Mouse (Mus musculus) brain, embryonic 14.5 days (tissue): Measurements from ENCODE around the gene Tmem235. TPM values are rescaled to one million over a fixed set of nuclear protein-coding genes. Genes with fewer than 3 reads are reported as not detected.
"Not testable (repeated sequence)": the region's sequence is repeated elsewhere in the genome, so short reads cannot be mapped to it uniquely, and the experiment has no call there.

Source experiments
- DNase-seq: peaks from one replicate; pipeline ENCODE4 v3.0.0-alpha.2; 2011; ENCODE audit warnings: low read depth
- CTCF ChIP-seq: fragments of 200-500 bp; IDR thresholded peaks from 2 replicates; pipeline ENCODE4 v1.5.1; 2012; ENCODE audit warnings: inconsistent platforms, mild to moderate bottlenecking, moderate library complexity, borderline replicate concordance; ENCODE audit not compliant: insufficient read depth, insufficient read length; ENCODE audit errors: extremely low read depth
- POLR2A ChIP-seq: fragments of 200-500 bp; IDR thresholded peaks from 2 replicates; pipeline ENCODE4 v1.6.1; 2012; ENCODE audit warnings: mild to moderate bottlenecking, inconsistent platforms, borderline replicate concordance; ENCODE audit not compliant: poor library complexity, insufficient read depth, insufficient read length, severe bottlenecking; ENCODE audit errors: extremely low read depth
- polyA plus RNA-seq: library from polyadenylated mRNA; depleted of rRNA; stranded (reverse); fragments of >200 nt; gene quantifications from 2 replicates; pipeline ENCODE4 v1.2.3, GENCODE M21; 2012

Tmem235 gene
- polyA plus RNA-seq, 1 experiment: 0.10 TPM

GRCm38 (mm10) chr11:117825333-117826101 lies 35.0 kb upstream of the Tmem235 start, which contains the start of the genes Afmid and Tk1:
Afmid (plus strand) TSS chr11:117825924.
Tk1 (minus strand) TSS chr11:117826092.
- peak; percentile 92 for DNase-seq
- no peak for TF ChIP-seq CTCF
- TF ChIP-seq POLR2A: no peak

GRCm38 (mm10) chr11:117826164-117826563 lies 34.4 kb upstream of the Tmem235 start:
- DNase-seq: peak; percentile 71
- no peak for TF ChIP-seq CTCF
- no peak for TF ChIP-seq POLR2A

- TF ChIP-seq POLR2A (no peak), CTCF (no peak)
- no peak for DNase-seq
These were observed 33.6 kb upstream of the Tmem235 start for GRCm38 (mm10) chr11:117826916-117827315.

GRCm38 (mm10) chr11:117827386-117827785 lies 33.2 kb upstream of the Tmem235 start:
- DNase-seq: no peak
- no peak for TF ChIP-seq POLR2A
- TF ChIP-seq CTCF: no peak

DNA sequence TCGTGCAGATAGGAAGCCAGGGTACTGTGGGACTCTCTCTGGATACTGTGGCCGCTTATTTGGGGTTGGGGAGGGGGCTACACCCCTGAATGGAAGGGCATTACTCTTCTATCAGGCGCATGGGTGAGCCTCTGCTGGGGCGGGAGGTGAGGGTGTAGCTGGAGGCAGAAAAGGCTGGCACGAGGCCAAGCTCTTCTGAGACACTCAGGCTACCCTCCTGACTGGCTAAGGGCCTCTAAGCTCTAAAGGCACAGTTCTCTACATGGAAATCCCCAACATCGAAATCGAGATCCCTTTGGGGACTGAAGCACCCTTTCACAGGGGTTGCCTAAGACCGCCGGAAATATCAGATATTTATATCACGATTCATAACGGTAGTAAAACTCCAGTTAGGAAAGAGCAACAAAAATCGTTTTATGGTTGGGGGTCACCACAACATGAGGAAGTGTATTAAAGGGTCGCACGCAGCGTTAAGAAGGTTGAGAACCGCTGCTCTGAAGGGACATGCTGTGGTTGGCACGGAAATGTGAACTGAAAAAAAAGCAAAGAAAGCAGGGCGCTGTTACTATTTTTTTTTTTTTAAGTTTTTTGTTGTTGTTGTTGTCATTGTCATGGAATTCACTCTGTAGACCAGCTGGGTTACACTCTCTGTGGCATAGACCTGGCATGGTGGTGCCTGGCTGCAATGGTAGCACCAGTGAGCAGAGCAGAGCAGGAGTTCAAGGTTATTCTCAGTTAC lies 32.2 kb upstream of the Tmem235 start:
- peak; percentile 57 for DNase-seq
- TF ChIP-seq CTCF (no peak), POLR2A (no peak)

DNA sequence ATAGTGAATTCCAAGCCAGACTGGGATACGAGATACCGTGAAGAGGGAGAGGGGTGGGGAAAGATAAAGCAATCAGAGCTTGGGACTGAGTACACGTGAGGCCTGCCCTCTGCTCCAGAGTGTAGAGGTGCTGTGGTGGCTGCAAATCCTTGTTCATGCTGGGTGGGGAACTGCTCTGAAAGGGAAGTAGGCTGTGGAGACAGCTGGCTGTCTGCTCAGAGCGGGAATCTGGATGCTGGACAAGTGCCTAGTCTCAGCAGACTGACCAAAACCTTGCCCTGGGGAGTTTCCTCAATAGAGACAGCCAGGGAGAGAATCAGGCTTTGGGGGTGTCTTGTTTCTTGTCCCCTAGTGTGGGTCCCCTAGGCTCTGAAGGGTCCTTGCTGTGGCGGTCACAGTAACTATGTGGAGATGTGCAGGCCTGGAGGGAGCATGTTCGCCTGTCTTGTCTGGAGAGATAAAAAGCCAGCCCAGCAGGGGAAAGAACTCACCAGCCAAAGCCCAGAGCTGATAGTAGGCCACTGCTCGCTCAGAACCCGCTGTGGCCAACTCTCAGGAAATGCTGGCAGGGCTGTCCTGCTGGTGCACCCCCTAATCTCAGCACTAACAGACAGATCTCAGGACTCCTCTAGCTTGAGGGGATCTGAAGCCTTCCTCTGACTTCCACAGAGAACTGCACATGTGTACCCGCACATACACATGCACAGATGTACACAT lies 31.5 kb upstream of the Tmem235 start:
- TF ChIP-seq CTCF (no peak), POLR2A (no peak)
- DNase-seq: peak; percentile 49

- TF ChIP-seq POLR2A: no peak
- TF ChIP-seq CTCF: no peak
- DNase-seq: no peak
These were observed 30.8 kb upstream of the Tmem235 start for GRCm38 (mm10) chr11:117829671-117830215.

DNA sequence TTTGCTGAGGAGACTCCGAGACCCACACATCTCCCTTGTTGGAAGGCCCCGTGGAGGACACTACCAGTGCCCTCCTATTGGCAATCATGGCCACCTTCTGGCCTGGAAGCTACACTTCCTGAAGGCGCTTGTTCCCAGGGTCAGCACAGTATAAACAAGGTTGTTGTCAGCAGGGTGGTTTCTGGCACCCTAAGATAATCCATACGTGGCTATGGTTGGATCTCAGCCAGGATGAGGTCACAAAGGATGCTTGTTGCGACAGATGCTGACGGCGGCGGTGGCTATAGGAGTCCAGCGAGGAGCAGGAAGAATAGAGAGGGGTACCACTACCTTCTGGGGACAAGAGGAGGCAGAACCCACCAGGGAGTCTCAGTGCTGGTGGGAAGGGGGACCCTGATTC lies 30.2 kb upstream of the Tmem235 start:
- DNase-seq: peak; percentile 23
- TF ChIP-seq CTCF (no peak), POLR2A (no peak)

- TF ChIP-seq POLR2A: no peak
- TF ChIP-seq CTCF: peak; percentile 67
- DNase-seq: peak; percentile 90
These were observed 28.2 kb upstream of the Tmem235 start for GRCm38 (mm10) chr11:117832086-117832969.

DNA sequence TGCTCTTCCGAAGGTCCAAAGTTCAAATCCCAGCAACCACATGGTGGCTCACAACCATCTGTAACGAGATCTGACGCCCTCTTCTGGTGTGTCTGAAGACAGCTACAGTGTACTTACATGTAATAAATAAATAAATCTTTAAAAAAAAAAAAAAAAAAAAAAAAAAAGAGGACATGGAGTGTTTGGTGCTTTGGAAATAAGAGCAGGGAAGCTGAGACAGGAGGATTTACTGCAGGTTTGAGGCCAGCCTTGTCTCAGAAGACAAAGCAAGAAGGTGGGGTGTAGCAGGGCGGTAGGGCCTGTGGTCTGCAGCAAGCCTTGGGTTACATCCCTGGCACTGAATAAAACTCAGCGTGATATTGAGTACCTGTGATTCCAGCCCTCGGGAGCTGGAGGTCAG lies 27.0 kb upstream of the Tmem235 start:
- DNase-seq: not testable (repeated sequence)

GRCm38 (mm10) chr11:117834086-117834485 lies 26.5 kb upstream of the Tmem235 start:
- no peak for TF ChIP-seq POLR2A
- TF ChIP-seq CTCF: no peak
- DNase-seq: no peak
